In genomic region chr11:77906097-77906687, GRCm38 (mm10) we compare ENCODE assay signal across 10 mouse cellular contexts. TPM values are rescaled to one million over a fixed set of nuclear protein-coding genes. Genes with fewer than 3 reads are reported as not detected.
A peak's percentile ranks its signal among the peaks of the same experiment; 100 is the strongest.
DNase-seq lines count a peak whose midpoint lies in the region; ATAC-seq lines count a peak whose summit lies in the region.
"Had no signal": no experiment of that assay in that cellular context is flagged by ENCODE, and none has a peak within 500 bp of the region (broad histone marks: within the 10 kb centered on the region; RNA-seq: fewer than 3 reads in every experiment).

No protein-coding gene starts in this region.

- intact Hi-C loops in left cerebral cortex, postnatal 4 days (cut with DNase I): no loop called here

- no peak for ATAC-seq in midbrain, embryonic 12.5 days (ENCODE audit: low FRiP score, low read depth)
- ATAC-seq in erythroblast, adult 5-6 weeks (replicated peaks; ENCODE audit: low FRiP score, poor library complexity, severe bottlenecking): no peak

- peak overlapping the region; percentile 34; the same call in 1 of the 2 replicates for H3K9ac ChIP-seq in midbrain, embryonic 12.5 days (replicated peaks)
- H3K9ac ChIP-seq: heart, embryonic 15.5 days had no signal

- WGBS in midbrain, embryonic 12.5 days: 18% methylated on average over 19 of the region's 19 CpGs

- H3K4me1 ChIP-seq in midbrain, embryonic 12.5 days: peaks cover 46% of the 10 kb centered on the region

- H3K27ac ChIP-seq in midbrain, embryonic 12.5 days (replicated peaks): peak overlapping the region; percentile 73
- H3K27ac ChIP-seq: heart, embryonic 15.5 days had no signal

- H3K27me3 ChIP-seq in midbrain, embryonic 12.5 days: peaks cover 22% of the 10 kb centered on the region

- no peaks in the 10 kb centered on the region for H3K36me3 ChIP-seq in midbrain, embryonic 12.5 days
- H3K36me3 ChIP-seq: heart, embryonic 15.5 days had no signal

- DNase-seq in left cerebral cortex, postnatal 4 days: peak; percentile 82
- DNase-seq in left cerebral cortex, adult 11 months (ENCODE audit: low spot score): no peak
- peak; percentile 86 for DNase-seq in cerebellum, adult 11-12 months
- DNase-seq in gastrocnemius, postnatal 10 days: peak; percentile 59
- DNase-seq in testis, postnatal 10 days (ENCODE audit: low spot score): no peak
- DNase-seq in adrenal gland, postnatal 4 days (ENCODE audit: low spot score in 2 of 2): no peak

- H3K4me2 ChIP-seq in midbrain, embryonic 12.5 days (replicated peaks): peak overlapping the region; percentile 30; the same call in 1 of the 2 replicates
- H3K4me2 ChIP-seq: heart, embryonic 15.5 days had no signal

- H3K4me3 ChIP-seq in midbrain, embryonic 12.5 days: no peak overlapping the region
- H3K4me3 ChIP-seq: heart, embryonic 15.5 days had no signal

- H3K9me3 ChIP-seq in midbrain, embryonic 12.5 days: no peaks in the 10 kb centered on the region
- H3K9me3 ChIP-seq: heart, embryonic 15.5 days had no signal

RNA-seq across cellular contexts. Expression of gene Pipox, which starts 12.3 kb away (rescaled TPM):
- total RNA-seq in left cerebral cortex, postnatal 4 days (2021): 1 to 10 TPM; 1.5 to 3.7 TPM
- total RNA-seq in gastrocnemius, postnatal 10 days (2021): 1 to 10 TPM in 1 of 2 experiments, under 1 TPM in 1; 0.52 to 1.1 TPM
- 12.0 and 14.4 TPM in 2 replicates for polyA plus RNA-seq in midbrain, embryonic 12.5 days (2016; fragmentation: Nextera tagmentation; extraction: Ambion mirVana)
- total RNA-seq in erythroblast, adult 5-6 weeks (2015; ENCODE audit: low replicate concordance): not detected in 2 replicates
- not detected in 2 replicates for total RNA-seq in erythroblast, adult 5-6 weeks (2017; ENCODE audit: low replicate concordance)
- 10 to 100 TPM in 1 of 2 experiments, 1 to 10 TPM in 1; 9.1 to 16.9 TPM for total RNA-seq in adrenal gland, postnatal 4 days (2021)
- total RNA-seq: common myeloid progenitor, adult 5-6 weeks had no signal

RNA-seq across cellular contexts. Expression of gene Sez6, which starts 24.4 kb away (rescaled TPM):
- total RNA-seq in left cerebral cortex, postnatal 4 days (2021): 100 to 1,000 TPM; 246 to 287 TPM
- under 1 TPM; 0.54 to 0.70 TPM for total RNA-seq in gastrocnemius, postnatal 10 days (2021)
- 39.5 and 40.3 TPM in 2 replicates for polyA plus RNA-seq in midbrain, embryonic 12.5 days (2016; fragmentation: Nextera tagmentation; extraction: Ambion mirVana)
- not detected in 2 replicates for total RNA-seq in erythroblast, adult 5-6 weeks (2015; ENCODE audit: low replicate concordance)
- total RNA-seq in erythroblast, adult 5-6 weeks (2017; ENCODE audit: low replicate concordance): not detected in 2 replicates
- total RNA-seq in adrenal gland, postnatal 4 days (2021): 1 to 10 TPM; 3.9 to 6.0 TPM
- total RNA-seq: common myeloid progenitor, adult 5-6 weeks had no signal

Comparison
In these comparisons a context has a peak if more than half of its experiments do, and no peak if none do; other contexts are left out.
1. DNase-seq: peak in left cerebral cortex, postnatal 4 days (single experiment), cerebellum, adult 11-12 months (single experiment) and gastrocnemius, postnatal 10 days (single experiment); none in left cerebral cortex, adult 11 months (single experiment), testis, postnatal 10 days (single experiment) and adrenal gland, postnatal 4 days (0 of 2).
2. RNA of gene Sez6, which starts 24.4 kb away (total RNA-seq): 246 to 287 TPM in left cerebral cortex, postnatal 4 days; 3.9 to 6.0 TPM in adrenal gland, postnatal 4 days, 0.54 to 0.70 TPM in gastrocnemius, postnatal 10 days and not detected in erythroblast, adult 5-6 weeks; every median in the first group is over 10 times any median in the second.